Mouse (Mus musculus) midbrain, embryonic 16.5 days (tissue): ENCODE data around the gene Aoc1. TPM values are rescaled to one million over a fixed set of nuclear protein-coding genes. Genes with fewer than 3 reads are reported as not detected.
"Not testable (repeated sequence)": the region's sequence is repeated elsewhere in the genome, so short reads cannot be mapped to it uniquely, and the experiment has no call there.

Source experiments
- ATAC-seq: fragments of 200-750 bp; cut with Nextera tagmentation; 2 replicates; pipeline ENCODE4 v1.8.0; 2017; ENCODE audit warnings: moderate TSS enrichment
- H3K27ac ChIP-seq: fragments of 300-500 bp; sonication (generic); 2 replicates; pipeline ENCODE4 v1.5.1; 2014; ENCODE audit warnings: mild to moderate bottlenecking, low read length, mixed read lengths
- H3K27me3 ChIP-seq: fragments of 300-500 bp; sonication (generic); 2 replicates; pipeline ENCODE4 v1.6.1; 2014; ENCODE audit warnings: low read depth, low read length, mixed read lengths; ENCODE audit not compliant: control insufficient read depth, insufficient read depth
- H3K36me3 ChIP-seq: fragments of 300-500 bp; sonication (generic); 2 replicates; pipeline ENCODE4 v1.6.1; 2014; ENCODE audit warnings: mild to moderate bottlenecking, low read length, moderate library complexity, mixed read lengths; ENCODE audit not compliant: control insufficient read depth, insufficient read depth
- H3K4me1 ChIP-seq: fragments of 300-500 bp; sonication (generic); 2 replicates; pipeline ENCODE4 v1.6.1; 2014; ENCODE audit warnings: mild to moderate bottlenecking, low read length, mixed read lengths; ENCODE audit not compliant: control insufficient read depth, insufficient read depth
- H3K4me2 ChIP-seq: fragments of 300-500 bp; sonication (generic); 2 replicates; pipeline ENCODE4 v1.6.1; 2014; ENCODE audit warnings: mild to moderate bottlenecking, low read length, mixed read lengths
- H3K4me3 ChIP-seq: fragments of 300-500 bp; sonication (generic); 2 replicates; pipeline ENCODE4 v1.5.1; 2014; ENCODE audit warnings: low read depth, mild to moderate bottlenecking, low read length, moderate library complexity, mixed read lengths
- H3K9ac ChIP-seq: fragments of 300-500 bp; sonication (generic); 2 replicates; pipeline ENCODE4 v1.6.1; 2014; ENCODE audit warnings: low read depth, low read length, mixed read lengths
- H3K9me3 ChIP-seq: fragments of 300-500 bp; sonication (generic); replicated peaks from 2 replicates; pipeline ENCODE4 v1.6.1; 2014; ENCODE audit warnings: mild to moderate bottlenecking, low read length, mixed read lengths; ENCODE audit not compliant: control insufficient read depth, poor library complexity, severe bottlenecking
- WGBS: fragments of 180-500 bp; shearing (Covaris S2); extraction: QIAGEN DNeasy Blood & Tissue Kit; methylation state at CpG from one replicate; pipeline ENCODE4 v1.1.7; 2014; 5-methylcytosine and 5-hydroxymethylcytosine counted together
- polyA plus RNA-seq: library from polyadenylated mRNA; unstranded; fragments of >200 nt; fragmentation: Nextera tagmentation; extraction: Ambion mirVana; gene quantifications from 2 replicates; pipeline ENCODE4 v1.2.1, GENCODE M21; 2015

Aoc1 gene
- polyA plus RNA-seq, 1 experiment from 2014 or later, result not detected

DNA sequence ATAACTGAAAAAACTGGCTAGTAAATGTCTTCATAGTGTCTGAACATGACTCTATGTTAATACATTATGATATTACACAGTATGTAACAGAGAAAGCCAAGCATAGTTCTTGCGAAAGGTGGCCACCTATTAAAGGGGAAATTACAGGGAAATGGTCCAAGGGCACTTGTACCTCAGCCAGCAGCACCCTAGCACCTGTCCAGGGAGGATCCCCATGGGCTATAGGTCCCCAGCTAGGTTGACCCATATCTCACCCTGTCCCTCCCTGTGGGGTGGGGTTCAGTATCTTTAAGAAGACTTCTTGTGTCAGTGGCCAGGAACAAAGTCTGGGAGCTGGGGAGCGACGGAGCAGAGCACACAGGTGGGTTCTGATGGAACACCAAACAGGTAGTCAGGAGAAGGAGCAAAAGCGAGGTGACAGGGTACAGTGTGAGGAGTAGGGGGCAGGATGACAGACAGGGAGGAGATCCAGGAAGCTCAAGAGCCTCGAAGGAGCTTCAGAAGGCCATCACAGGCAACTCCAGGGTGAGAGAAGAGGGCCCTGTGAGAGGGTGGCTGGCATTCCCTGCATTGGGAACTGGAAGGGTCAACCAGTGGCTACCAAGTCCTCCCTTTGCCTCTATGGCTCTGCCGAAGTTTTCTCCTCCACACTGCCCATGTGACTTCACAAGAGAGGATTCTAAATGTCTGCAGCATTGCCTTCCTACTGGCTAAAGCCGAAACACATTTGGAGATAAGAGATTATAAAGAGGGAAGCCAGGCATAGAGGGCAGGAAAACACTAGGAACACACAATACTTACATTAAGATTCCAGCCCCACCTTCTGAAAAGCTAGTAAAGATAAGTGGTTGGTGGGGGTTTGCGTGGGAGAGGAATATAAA, 22.5 kb downstream of the Aoc1 start:
- H3K36me3 ChIP-seq, result no peaks in the 10 kb centered on the region
- H3K27me3 ChIP-seq, result no peaks in the 10 kb centered on the region
- H3K4me3 ChIP-seq, result no peak overlapping the region
- WGBS, result 90% methylated on average over 8 of the region's 8 CpGs
- no peak overlapping the region for H3K27ac ChIP-seq
- H3K4me1 ChIP-seq, result no peaks in the 10 kb centered on the region
- no peaks in the 10 kb centered on the region for H3K9me3 ChIP-seq
- H3K9ac ChIP-seq, result no peak overlapping the region
- H3K4me2 ChIP-seq, result no peak overlapping the region
- no peak for ATAC-seq

DNA sequence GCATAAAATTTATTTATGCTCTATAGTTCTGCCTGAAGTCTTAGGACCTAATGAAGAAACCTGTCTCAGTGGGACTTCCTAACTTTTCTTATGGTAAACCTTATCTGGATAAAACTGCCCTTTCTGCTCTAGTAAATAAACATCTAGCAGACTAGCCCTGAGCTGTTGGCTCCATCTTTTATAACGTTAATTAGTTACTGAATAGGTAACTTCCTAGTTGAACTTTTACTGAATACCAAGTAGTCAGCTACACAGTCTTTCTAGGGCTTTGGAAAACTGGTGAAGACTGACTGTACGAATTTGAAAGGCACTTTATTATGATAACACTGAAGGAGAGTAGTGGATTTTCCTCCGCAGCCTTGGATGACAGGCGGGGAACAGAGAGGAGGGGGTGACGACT, 23.2 kb downstream of the Aoc1 start:
- Histone ChIP-seq H3K9me3 (no peaks in the 10 kb centered on the region), H3K27ac (no peak overlapping the region), H3K9ac (no peak overlapping the region), H3K4me2 (no peak overlapping the region), H3K4me3 (no peak overlapping the region), H3K4me1 (no peaks in the 10 kb centered on the region), H3K36me3 (no peaks in the 10 kb centered on the region), H3K27me3 (no peaks in the 10 kb centered on the region)
- ATAC-seq, result no peak
- 78% methylated on average over 5 of the region's 5 CpGs for WGBS

DNA sequence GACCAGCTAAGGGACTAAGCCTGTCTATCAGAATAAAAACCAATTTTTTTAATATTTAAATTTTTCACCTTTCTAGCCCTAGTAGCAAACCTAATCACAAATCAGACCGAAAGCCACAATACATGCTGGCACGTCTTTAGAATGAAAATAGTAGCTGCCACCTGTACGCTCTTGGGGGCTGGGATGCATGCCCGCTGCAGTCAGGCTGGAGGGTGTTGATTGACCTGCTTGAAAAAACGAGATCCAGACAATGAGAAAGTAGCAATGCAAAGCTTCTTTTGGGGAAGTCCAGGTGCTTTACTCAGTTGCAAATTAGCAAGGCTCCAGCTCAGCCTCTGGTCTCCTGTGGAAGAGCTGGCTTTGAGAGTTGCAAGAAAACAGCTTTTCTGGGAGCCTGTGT, 24.3 kb downstream of the Aoc1 start:
- H3K9me3 ChIP-seq, result no peaks in the 10 kb centered on the region
- H3K4me1 ChIP-seq, result no peaks in the 10 kb centered on the region

DNA sequence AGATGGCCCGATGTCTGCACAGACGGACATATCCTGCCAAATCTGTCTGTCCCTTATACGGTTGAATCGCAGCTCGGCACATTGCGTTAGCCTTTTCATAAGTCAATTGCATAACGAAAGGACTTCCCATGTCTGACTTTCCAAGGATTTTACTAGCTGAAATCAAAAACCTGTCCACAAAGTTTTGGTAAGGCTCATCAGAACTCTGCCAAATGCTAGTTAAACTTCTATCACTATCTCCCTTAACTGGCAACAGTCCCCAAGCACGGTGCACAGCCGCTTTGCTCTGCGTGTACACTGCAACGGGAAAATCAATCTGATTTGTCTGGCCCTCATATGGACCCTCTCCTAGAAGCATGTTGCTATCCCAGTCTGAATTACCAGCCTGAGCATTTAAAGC, 28.6 kb downstream of the Aoc1 start:
- H3K4me3 ChIP-seq, H3K9ac ChIP-seq, ATAC-seq, H3K36me3 ChIP-seq, H3K4me1 ChIP-seq, H3K4me2 ChIP-seq, H3K27me3 ChIP-seq, H3K27ac ChIP-seq, H3K9me3 ChIP-seq: not testable (repeated sequence)
- WGBS, result 97% methylated on average over 11 of the region's 11 CpGs

More for the DNA sequence above, 24.3 kb downstream of the Aoc1 start:
- H3K27me3 ChIP-seq, result no peaks in the 10 kb centered on the region
- no peak overlapping the region for H3K4me2 ChIP-seq
- no peak overlapping the region for H3K9ac ChIP-seq
- 87% methylated on average over 5 of the region's 5 CpGs for WGBS
- H3K36me3 ChIP-seq, result no peaks in the 10 kb centered on the region
- no peak overlapping the region for H3K4me3 ChIP-seq
- no peak overlapping the region for H3K27ac ChIP-seq
- ATAC-seq, result no peak

DNA sequence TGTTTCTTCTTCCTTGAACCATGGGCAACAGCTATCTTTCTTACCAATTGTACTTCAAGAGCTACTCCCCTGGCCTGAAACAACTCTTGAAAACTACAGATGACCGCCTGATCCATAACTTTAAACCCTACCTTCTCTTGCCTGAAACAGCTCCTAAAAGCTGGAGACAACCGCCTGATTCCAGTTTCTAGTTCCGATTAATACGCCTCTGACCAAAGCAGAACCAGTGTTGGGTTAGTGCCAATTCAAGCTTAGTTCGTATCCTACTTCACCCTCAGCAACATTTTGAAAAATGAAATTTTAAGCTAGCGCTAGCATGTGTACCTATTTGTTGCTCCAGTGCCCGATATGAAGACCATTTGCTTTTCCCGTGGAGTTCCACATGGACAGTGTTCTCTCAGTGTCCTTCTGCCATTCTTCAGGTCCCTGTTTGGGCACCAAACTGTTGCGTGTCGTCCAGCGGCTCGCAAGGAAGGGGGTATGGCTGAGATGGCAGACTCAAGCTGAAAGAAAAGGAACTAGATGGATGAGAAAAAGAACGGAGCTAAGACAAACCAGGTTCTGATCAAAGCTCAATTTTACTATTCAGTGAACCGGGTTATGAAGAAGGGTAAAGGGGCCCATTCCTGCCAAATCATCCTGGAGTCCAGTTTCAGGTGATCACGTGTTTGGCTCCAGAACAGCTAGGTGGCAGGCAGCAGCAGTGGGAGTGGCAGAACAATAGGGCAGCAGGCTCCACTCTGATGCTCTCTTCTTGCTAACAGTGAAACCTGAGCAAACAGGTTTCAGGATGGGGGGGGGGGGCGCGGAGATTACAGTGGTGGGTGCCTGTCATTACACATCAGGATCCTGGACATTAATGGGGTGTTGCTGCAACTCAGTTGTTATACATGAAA, 30.1 kb downstream of the Aoc1 start:
- Histone ChIP-seq H3K4me2 (no peak overlapping the region), H3K4me3 (no peak overlapping the region), H3K9ac (no peak overlapping the region), H3K9me3 (no peaks in the 10 kb centered on the region), H3K27ac (no peak overlapping the region), H3K36me3 (no peaks in the 10 kb centered on the region), H3K4me1 (no peaks in the 10 kb centered on the region), H3K27me3 (no peaks in the 10 kb centered on the region)
- ATAC-seq, result no peak
- WGBS, result 94% methylated on average over 17 of the region's 17 CpGs

DNA sequence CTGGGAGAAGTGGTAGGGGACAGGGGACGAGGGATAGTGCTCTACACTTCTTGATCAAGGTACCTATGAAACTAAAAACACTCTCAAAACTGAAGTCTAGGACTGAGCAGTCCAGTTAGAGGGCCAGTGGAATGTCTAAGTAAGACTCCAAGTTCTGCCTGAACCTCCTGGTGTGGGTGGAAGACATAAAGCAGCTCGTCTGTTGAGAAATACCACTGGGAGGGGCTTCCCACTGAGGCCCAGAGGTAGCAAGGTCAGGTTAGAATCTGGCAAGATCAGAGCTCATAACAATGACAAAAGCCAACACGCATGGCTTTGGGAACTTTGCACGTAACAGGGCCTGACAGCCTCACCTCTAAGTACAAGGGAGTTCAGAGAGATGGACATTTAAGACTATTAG, 30.7 kb downstream of the Aoc1 start:
- no peak overlapping the region for H3K9ac ChIP-seq
- H3K4me1 ChIP-seq, result no peaks in the 10 kb centered on the region
- H3K4me3 ChIP-seq, result no peak overlapping the region
- 75% methylated on average over 4 of the region's 4 CpGs for WGBS
- no peak for ATAC-seq
- H3K9me3 ChIP-seq, result no peaks in the 10 kb centered on the region
- H3K27me3 ChIP-seq, result no peaks in the 10 kb centered on the region
- H3K4me2 ChIP-seq, result no peak overlapping the region
- H3K27ac ChIP-seq, result no peak overlapping the region
- no peaks in the 10 kb centered on the region for H3K36me3 ChIP-seq

DNA sequence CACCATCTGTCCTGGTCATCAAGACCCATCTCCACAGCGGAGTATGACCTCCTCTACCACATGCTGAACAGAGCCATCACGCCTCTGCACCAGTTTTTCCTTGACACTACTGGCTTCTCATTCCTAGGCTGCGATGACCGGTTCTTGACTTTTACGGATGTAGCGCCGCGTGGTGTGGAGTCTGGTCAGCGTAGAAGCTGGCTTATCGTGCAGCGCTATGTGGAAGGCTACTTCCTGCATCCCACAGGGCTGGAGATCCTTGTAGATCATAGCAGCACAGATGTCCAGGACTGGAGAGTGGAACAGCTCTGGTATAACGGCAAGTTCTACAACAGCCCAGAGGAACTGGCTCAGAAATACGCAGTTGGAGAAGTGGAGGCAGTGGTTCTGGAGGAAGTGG, 32.9 kb downstream of the Aoc1 start:
- Histone ChIP-seq H3K9me3 (no peaks in the 10 kb centered on the region), H3K27ac (no peak overlapping the region)
- WGBS, result 95% methylated on average over 13 of the region's 13 CpGs

DNA sequence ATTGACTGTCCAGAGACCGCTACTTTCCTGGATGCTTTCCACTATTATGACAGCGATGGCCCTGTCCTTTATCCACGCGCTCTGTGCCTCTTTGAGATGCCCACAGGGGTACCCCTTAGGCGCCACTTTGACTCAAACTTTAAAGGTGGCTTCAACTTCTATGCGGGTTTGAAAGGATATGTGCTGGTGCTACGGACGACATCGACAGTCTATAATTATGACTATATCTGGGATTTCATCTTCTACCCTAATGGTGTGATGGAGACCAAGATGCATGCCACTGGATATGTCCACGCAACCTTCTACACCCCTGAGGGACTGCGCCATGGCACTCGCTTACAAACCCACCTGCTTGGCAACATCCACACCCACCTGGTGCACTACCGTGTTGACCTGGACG, 33.7 kb downstream of the Aoc1 start:
- 95% methylated on average over 14 of the region's 14 CpGs for WGBS
- H3K4me2 ChIP-seq, result no peak overlapping the region
- no peaks in the 10 kb centered on the region for H3K9me3 ChIP-seq
- H3K4me1 ChIP-seq, result no peaks in the 10 kb centered on the region
- no peak overlapping the region for H3K4me3 ChIP-seq
- H3K9ac ChIP-seq, result no peak overlapping the region
- H3K27ac ChIP-seq, result no peak overlapping the region
- H3K27me3 ChIP-seq, result no peaks in the 10 kb centered on the region
- ATAC-seq, result no peak
- H3K36me3 ChIP-seq, result no peaks in the 10 kb centered on the region

More for the DNA sequence above, 32.9 kb downstream of the Aoc1 start:
- Histone ChIP-seq H3K4me3 (no peak overlapping the region), H3K4me1 (no peaks in the 10 kb centered on the region), H3K9ac (no peak overlapping the region), H3K4me2 (no peak overlapping the region), H3K27me3 (no peaks in the 10 kb centered on the region), H3K36me3 (no peaks in the 10 kb centered on the region)
- no peak for ATAC-seq

DNA sequence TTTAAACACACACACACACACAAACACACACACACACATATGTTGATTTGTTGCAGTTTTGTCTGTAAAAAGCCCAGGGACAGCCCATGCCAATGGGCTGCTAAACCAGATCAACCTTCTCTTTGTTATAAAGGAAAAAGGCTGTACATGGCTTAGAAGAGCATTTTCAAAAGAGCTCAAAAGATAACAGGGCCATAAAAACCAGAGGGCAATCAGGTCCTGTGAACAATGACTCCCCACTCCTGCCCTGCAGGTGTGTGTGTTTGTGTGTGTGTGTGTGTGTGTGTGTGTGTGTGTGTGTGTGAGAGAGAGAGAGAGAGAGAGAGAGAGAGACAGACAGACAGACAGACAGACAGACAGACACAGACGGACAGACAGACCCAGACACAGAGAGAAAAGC, 36.5 kb downstream of the Aoc1 start:
- Histone ChIP-seq H3K4me2 (no peak overlapping the region), H3K4me1 (no peaks in the 10 kb centered on the region), H3K9me3 (no peaks in the 10 kb centered on the region), H3K27me3 (no peaks in the 10 kb centered on the region), H3K36me3 (no peaks in the 10 kb centered on the region), H3K4me3 (no peak overlapping the region), H3K9ac (no peak overlapping the region), H3K27ac (no peak overlapping the region)
- 86% methylated on average over 1 of the region's 1 CpGs for WGBS
- no peak for ATAC-seq
